Mouse (Mus musculus) layer of hippocampus, adult 2 months (tissue): ENCODE data around the gene Glyat. TPM values are rescaled to one million over a fixed set of nuclear protein-coding genes. Genes with fewer than 3 reads are reported as not detected.
"Not testable (repeated sequence)": the region's sequence is repeated elsewhere in the genome, so short reads cannot be mapped to it uniquely, and the experiment has no call there.

Experiments
- DNase-seq, 2 experiments: peaks; one replicate each; pipeline ENCODE4 v3.0.0; 2022; ENCODE audit warnings: low spot score in 2 of 2
- H3K27ac ChIP-seq: fragments of 200-600 bp; 2 replicates; pipeline ENCODE4 v1.8.1; 2022
- H3K4me3 ChIP-seq: fragments of 200-600 bp; 2 replicates; pipeline ENCODE4 v1.8.1; 2022; ENCODE audit warnings: mild to moderate bottlenecking
- CTCF ChIP-seq: fragments of 200-600 bp; conservative IDR thresholded peaks from 2 replicates; pipeline ENCODE4 v1.8.1; 2022; ENCODE audit warnings: antibody characterized with exemption, mild to moderate bottlenecking, moderate library complexity
- total RNA-seq, 2 experiments: library from RNA; stranded (reverse); gene quantifications; 2 replicates each; pipeline ENCODE4 v1.2.3; 2021

Gene Glyat
- total RNA-seq, 2 experiments from 2014 or later, result 0.20 TPM; not detected in 1

- Histone ChIP-seq H3K4me3 (no peak overlapping the region), H3K27ac (no peak overlapping the region)
- DNase-seq, result no peak
- no peak for TF ChIP-seq CTCF
Observed at GRCm38 (mm10) chr19:12634963-12635362, 1.9 kb downstream of the Glyat start.

- no peak for TF ChIP-seq CTCF
- Histone ChIP-seq H3K27ac (no peak overlapping the region), H3K4me3 (no peak overlapping the region)
- DNase-seq, result no peak
Observed at GRCm38 (mm10) chr19:12636863-12637262, 3.8 kb downstream of the Glyat start.

GRCm38 (mm10) chr19:12638049-12638448 lies 4.9 kb downstream of the Glyat start:
- Histone ChIP-seq H3K27ac (no peak overlapping the region), H3K4me3 (no peak overlapping the region)
- DNase-seq, result no peak
- no peak for TF ChIP-seq CTCF

GRCm38 (mm10) chr19:12649511-12649910 lies 16.4 kb downstream of the Glyat start:
- Histone ChIP-seq H3K4me3 (no peak overlapping the region), H3K27ac (no peak overlapping the region)
- no peak for DNase-seq
- no peak for TF ChIP-seq CTCF

GRCm38 (mm10) chr19:12666156-12666555 lies 33.0 kb downstream of the Glyat start:
- Histone ChIP-seq H3K4me3 (no peak overlapping the region), H3K27ac (no peak overlapping the region)
- no peak for DNase-seq
- TF ChIP-seq CTCF, result no peak

- not testable (repeated sequence) for H3K4me3 ChIP-seq, H3K27ac ChIP-seq, DNase-seq
Observed at GRCm38 (mm10) chr19:12668601-12669000, 35.5 kb downstream of the Glyat start.

- no peak for DNase-seq
- no peak within 1 kb of the TSS for H3K4me3 ChIP-seq
- no peak for TF ChIP-seq CTCF
- H3K27ac ChIP-seq, result no peak within 1 kb of the TSS
Observed at GRCm38 (mm10) chr19:12670139-12670538, 37.0 kb downstream of the Glyat start, which contains the start of gene Olfr1442. TSS of gene Olfr1442 (plus strand) at chr19:12670439.

GRCm38 (mm10) chr19:12671051-12671450 lies 37.9 kb downstream of the Glyat start:
- TF ChIP-seq CTCF, result no peak
- Histone ChIP-seq H3K27ac (no peak overlapping the region), H3K4me3 (no peak overlapping the region)
- DNase-seq, result no peak

GRCm38 (mm10) chr19:12677812-12678211 lies 44.7 kb downstream of the Glyat start, which contains the start of gene Olfr1443:
TSS of gene Olfr1443 (plus strand) at chr19:12678112.
- Histone ChIP-seq H3K27ac (no peak within 1 kb of the TSS), H3K4me3 (no peak within 1 kb of the TSS)
- TF ChIP-seq CTCF, result no peak
- no peak for DNase-seq

- Histone ChIP-seq H3K27ac (no peak overlapping the region), H3K4me3 (no peak overlapping the region)
- no peak for TF ChIP-seq CTCF
- no peak for DNase-seq
Observed at GRCm38 (mm10) chr19:12684638-12685037, 51.5 kb downstream of the Glyat start.

- no peak for TF ChIP-seq CTCF
- no peak for DNase-seq
- Histone ChIP-seq H3K4me3 (no peak overlapping the region), H3K27ac (no peak overlapping the region)
Observed at GRCm38 (mm10) chr19:12685231-12685630, 52.1 kb downstream of the Glyat start.

- no peak within 1 kb of the TSS for H3K4me3 ChIP-seq
- DNase-seq, result no peak
- no peak within 1 kb of the TSS for H3K27ac ChIP-seq
- no peak for TF ChIP-seq CTCF
Observed at GRCm38 (mm10) chr19:12695590-12695989, 62.5 kb downstream of the Glyat start, which contains the start of gene Keg1. TSS of gene Keg1 (plus strand) at chr19:12695786.

GRCm38 (mm10) chr19:12696221-12696620 lies 63.1 kb downstream of the Glyat start:
- no peak for TF ChIP-seq CTCF
- Histone ChIP-seq H3K4me3 (no peak overlapping the region), H3K27ac (no peak overlapping the region)
- no peak for DNase-seq

Other genes starting within 250 kb of the Glyat start
- not detected for gene Olfr1440, start 246.0 kb upstream of the Glyat start, total RNA-seq
- not detected for gene Olfr1441, start 215.9 kb upstream of the Glyat start, total RNA-seq
- not detected for gene Pfpl, start 205.4 kb upstream of the Glyat start, total RNA-seq
- gene Mpeg1, start 172.5 kb upstream of the Glyat start, total RNA-seq, result 1 to 10 TPM; 5.4 to 6.6 TPM
- 10 to 100 TPM; 32.5 to 35.9 TPM for gene Dtx4, start 131.9 kb upstream of the Glyat start, total RNA-seq
- gene Fam111a, start 87.6 kb upstream of the Glyat start, total RNA-seq, result 1 to 10 TPM; 1.5 to 2.0 TPM
- not detected for gene Gm4952, start 33.3 kb upstream of the Glyat start, total RNA-seq
- not detected for gene Olfr1442, start 37.1 kb downstream of the Glyat start, total RNA-seq
- gene Olfr1443, start 44.8 kb downstream of the Glyat start, total RNA-seq, result not detected
- gene Keg1, start 62.5 kb downstream of the Glyat start, total RNA-seq, result not detected
- 1 to 10 TPM; 3.1 to 4.1 TPM for gene Cntf, start 132.3 kb downstream of the Glyat start, total RNA-seq
- 10 to 100 TPM; 87.6 to 94.8 TPM for gene Zfp91, start 162.8 kb downstream of the Glyat start, total RNA-seq
- 1 to 10 TPM; 1.1 to 1.3 TPM for gene Lpxn, start 162.9 kb downstream of the Glyat start, total RNA-seq
- gene Gm5244, start 213.4 kb downstream of the Glyat start, total RNA-seq, result not detected
- not detected for gene Olfr1444, start 224.0 kb downstream of the Glyat start, total RNA-seq